Comparison of ENCODE assay signal across 8 mouse cellular contexts in genomic region chr7:127931351-127932135, GRCm38 (mm10). TPM values are rescaled to one million over a fixed set of nuclear protein-coding genes. Genes with fewer than 3 reads are reported as not detected.
DNase-seq lines count a peak whose midpoint lies in the region; ATAC-seq and TF ChIP-seq lines count a peak whose summit lies in the region.

No protein-coding gene starts in this region.

- H3K27ac ChIP-seq in heart, embryonic 13.5 days (replicated peaks): peak overlapping the region; percentile 54
- H3K27ac ChIP-seq in layer of hippocampus, adult 2 months: no peak overlapping the region

- ATAC-seq in heart, embryonic 13.5 days (ENCODE audit: extremely low read depth, insufficient number of reproducible peaks, low FRiP score, low TSS enrichment): no peak

- H3K4me1 ChIP-seq in heart, embryonic 13.5 days: peaks cover 42% of the 10 kb centered on the region

- H3K36me3 ChIP-seq in heart, embryonic 13.5 days: peaks cover 5% of the 10 kb centered on the region

- no peaks in the 10 kb centered on the region for H3K9me3 ChIP-seq in heart, embryonic 13.5 days

- 41% methylated on average over 13 of the region's 13 CpGs for WGBS in heart, embryonic 13.5 days

- TF ChIP-seq CTCF in layer of hippocampus, adult 2 months (conservative IDR thresholded peaks at IDR 0.05): no peak

- peak overlapping the region; percentile 61 for H3K9ac ChIP-seq in heart, embryonic 13.5 days

- DNase-seq in heart, adult 9 months (ENCODE audit: low spot score in 2 of 2): no peak
- DNase-seq in embryo, embryonic 10.5 days (ENCODE audit: low spot score): peak; percentile 30
- DNase-seq in kidney, adult 9 months: peak; percentile 81
- DNase-seq in lung, postnatal 14 days: peak; percentile 63
- DNase-seq in spleen, adult 12 weeks (ENCODE audit: low spot score): no peak
- DNase-seq in gastrocnemius, postnatal 4 days (ENCODE audit: low spot score in 2 of 2): no peak
- no peak for DNase-seq in layer of hippocampus, adult 2 months (ENCODE audit: low spot score in 2 of 2)

- no peak overlapping the region for H3K4me3 ChIP-seq in heart, embryonic 13.5 days
- no peak overlapping the region for H3K4me3 ChIP-seq in layer of hippocampus, adult 2 months

- peaks cover 29% of the 10 kb centered on the region for H3K27me3 ChIP-seq in heart, embryonic 13.5 days (replicated peaks)

- peak overlapping the region; percentile 31 for H3K4me2 ChIP-seq in heart, embryonic 13.5 days

RNA-seq across cellular contexts. Expression of gene Prss8, which starts 1.6 kb away (rescaled TPM):
- 1.6 and 1.8 TPM in 2 replicates for polyA plus RNA-seq in heart, embryonic 13.5 days (2015; fragmentation: Nextera tagmentation; extraction: Ambion mirVana)
- total RNA-seq in gastrocnemius, postnatal 4 days (2021): not detected
- total RNA-seq in layer of hippocampus, adult 2 months (2021): under 1 TPM; 0.20 to 0.66 TPM

RNA-seq across cellular contexts. Expression of gene Prss36, which starts 15.0 kb away (rescaled TPM):
- polyA plus RNA-seq in heart, embryonic 13.5 days (2015; fragmentation: Nextera tagmentation; extraction: Ambion mirVana): 8.4 and 8.6 TPM in 2 replicates
- total RNA-seq in gastrocnemius, postnatal 4 days (2021): 1 to 10 TPM; 7.6 to 8.9 TPM
- total RNA-seq in layer of hippocampus, adult 2 months (2021): 10 to 100 TPM in 1 of 2 experiments, 1 to 10 TPM in 1; 9.7 to 10.6 TPM

RNA-seq across cellular contexts. Expression of gene Kat8, which starts 19.2 kb away (rescaled TPM):
- 25.1 and 27.0 TPM in 2 replicates for polyA plus RNA-seq in heart, embryonic 13.5 days (2015; fragmentation: Nextera tagmentation; extraction: Ambion mirVana)
- 10 to 100 TPM; 18.5 to 23.2 TPM for total RNA-seq in gastrocnemius, postnatal 4 days (2021)
- 10 to 100 TPM; 31.7 to 34.3 TPM for total RNA-seq in layer of hippocampus, adult 2 months (2021)

RNA-seq across cellular contexts. Expression of gene Bckdk, which starts 27.7 kb away (rescaled TPM):
- polyA plus RNA-seq in heart, embryonic 13.5 days (2015; fragmentation: Nextera tagmentation; extraction: Ambion mirVana): 145 and 150 TPM in 2 replicates
- 10 to 100 TPM; 84.7 to 92.3 TPM for total RNA-seq in gastrocnemius, postnatal 4 days (2021)
- 10 to 100 TPM; 36.9 to 41.7 TPM for total RNA-seq in layer of hippocampus, adult 2 months (2021)

RNA-seq across cellular contexts. Expression of gene Fus, which starts 35.7 kb away (rescaled TPM):
- 310 and 313 TPM in 2 replicates for polyA plus RNA-seq in heart, embryonic 13.5 days (2015; fragmentation: Nextera tagmentation; extraction: Ambion mirVana)
- 100 to 1,000 TPM; 287 to 354 TPM for total RNA-seq in gastrocnemius, postnatal 4 days (2021)
- total RNA-seq in layer of hippocampus, adult 2 months (2021): 100 to 1,000 TPM; 345 to 392 TPM

Comparison
In these comparisons a context has a peak if more than half of its experiments do, and no peak if none do; other contexts are left out.
1. DNase-seq: peak in embryo, embryonic 10.5 days (single experiment), kidney, adult 9 months (single experiment) and lung, postnatal 14 days (single experiment); none in heart, adult 9 months (0 of 2), spleen, adult 12 weeks (single experiment), gastrocnemius, postnatal 4 days (0 of 2) and layer of hippocampus, adult 2 months (0 of 2).